Mouse (Mus musculus): ENCODE results near the gene Adgrl2. TPM values are rescaled to one million over a fixed set of nuclear protein-coding genes. Genes with fewer than 3 reads are reported as not detected.
A peak's percentile ranks its signal among the peaks of the same experiment; 100 is the strongest.

The Adgrl2 gene
- polyA plus RNA-seq, 1 experiment from 2014 or later: 71.7 TPM

- H3K27ac ChIP-seq (ENCODE audit: low read length): 0 out of 2 replicates have a peak overlapping the region, but pooled peaks have one; percentile 3
- no peak; the same call in 1 of the 2 replicates for ATAC-seq (ENCODE audit: insufficient number of reproducible peaks, insufficient read depth, low FRiP score, low read depth)
- WGBS: 34% methylated on average over 6 of the region's 6 CpGs
- no peak overlapping the region for H3K9ac ChIP-seq (replicated peaks; ENCODE audit: low read depth, low read length)
- H3K4me1 ChIP-seq (ENCODE audit: control insufficient read depth, insufficient read depth, low read length): peaks cover 12% of the 10 kb centered on the region
- H3K4me2 ChIP-seq (replicated peaks; ENCODE audit: low read depth, low read length): no peak overlapping the region
- H3K4me3 ChIP-seq (ENCODE audit: low read depth, low read length): no peak overlapping the region
- peaks cover 25% of the 10 kb centered on the region for H3K36me3 ChIP-seq (ENCODE audit: control insufficient read depth, insufficient read depth, low read length)
- no peaks in the 10 kb centered on the region for H3K27me3 ChIP-seq (ENCODE audit: control insufficient read depth, insufficient read depth, low read length)
- no peaks in the 10 kb centered on the region for H3K9me3 ChIP-seq (ENCODE audit: control insufficient read depth, low read depth, low read length)
These were observed 177.2 kb downstream of the Adgrl2 start for GRCm38 (mm10) chr3:148813121-148813520.

GRCm38 (mm10) chr3:148812059-148812458 lies 178.3 kb downstream of the Adgrl2 start:
- 64% methylated on average over 1 of the region's 1 CpGs for WGBS
- Histone ChIP-seq H3K9me3 (ENCODE audit: control insufficient read depth, low read depth, low read length) (no peaks in the 10 kb centered on the region), H3K4me1 (ENCODE audit: control insufficient read depth, insufficient read depth, low read length) (peaks cover 12% of the 10 kb centered on the region), H3K27me3 (ENCODE audit: control insufficient read depth, insufficient read depth, low read length) (no peaks in the 10 kb centered on the region), H3K4me2 (replicated peaks; ENCODE audit: low read depth, low read length) (no peak overlapping the region), H3K4me3 (ENCODE audit: low read depth, low read length) (no peak overlapping the region), H3K27ac (ENCODE audit: low read length) (no peak overlapping the region), H3K36me3 (ENCODE audit: control insufficient read depth, insufficient read depth, low read length) (peaks cover 14% of the 10 kb centered on the region), H3K9ac (replicated peaks; ENCODE audit: low read depth, low read length) (no peak overlapping the region)
- ATAC-seq (ENCODE audit: insufficient number of reproducible peaks, insufficient read depth, low FRiP score, low read depth): no peak

GRCm38 (mm10) chr3:148806977-148807376 lies 183.4 kb downstream of the Adgrl2 start:
- H3K4me1 ChIP-seq (ENCODE audit: control insufficient read depth, insufficient read depth, low read length): no peaks in the 10 kb centered on the region
- no peak overlapping the region for H3K4me3 ChIP-seq (ENCODE audit: low read depth, low read length)
- no peak overlapping the region for H3K4me2 ChIP-seq (replicated peaks; ENCODE audit: low read depth, low read length)
- no peaks in the 10 kb centered on the region for H3K36me3 ChIP-seq (ENCODE audit: control insufficient read depth, insufficient read depth, low read length)
- 86% methylated on average over 9 of the region's 9 CpGs for WGBS
- no peaks in the 10 kb centered on the region for H3K9me3 ChIP-seq (ENCODE audit: control insufficient read depth, low read depth, low read length)
- H3K27ac ChIP-seq (ENCODE audit: low read length): no peak overlapping the region
- H3K9ac ChIP-seq (replicated peaks; ENCODE audit: low read depth, low read length): no peak overlapping the region
- ATAC-seq (ENCODE audit: insufficient number of reproducible peaks, insufficient read depth, low FRiP score, low read depth): no peak
- no peaks in the 10 kb centered on the region for H3K27me3 ChIP-seq (ENCODE audit: control insufficient read depth, insufficient read depth, low read length)

GRCm38 (mm10) chr3:148793286-148793913 lies 197.0 kb downstream of the Adgrl2 start:
- 50% methylated on average over 10 of the region's 10 CpGs for WGBS
- Histone ChIP-seq H3K27ac (ENCODE audit: low read length) (no peak overlapping the region), H3K9me3 (ENCODE audit: control insufficient read depth, low read depth, low read length) (no peaks in the 10 kb centered on the region), H3K36me3 (ENCODE audit: control insufficient read depth, insufficient read depth, low read length) (no peaks in the 10 kb centered on the region), H3K27me3 (ENCODE audit: control insufficient read depth, insufficient read depth, low read length) (no peaks in the 10 kb centered on the region), H3K4me1 (ENCODE audit: control insufficient read depth, insufficient read depth, low read length) (no peaks in the 10 kb centered on the region), H3K4me3 (ENCODE audit: low read depth, low read length) (no peak overlapping the region), H3K4me2 (replicated peaks; ENCODE audit: low read depth, low read length) (no peak overlapping the region), H3K9ac (replicated peaks; ENCODE audit: low read depth, low read length) (no peak overlapping the region)
- ATAC-seq (ENCODE audit: insufficient number of reproducible peaks, insufficient read depth, low FRiP score, low read depth): no peak

- ATAC-seq (ENCODE audit: insufficient number of reproducible peaks, insufficient read depth, low FRiP score, low read depth): no peak
- H3K36me3 ChIP-seq (ENCODE audit: control insufficient read depth, insufficient read depth, low read length): no peaks in the 10 kb centered on the region
- H3K27me3 ChIP-seq (ENCODE audit: control insufficient read depth, insufficient read depth, low read length): no peaks in the 10 kb centered on the region
- H3K4me3 ChIP-seq (ENCODE audit: low read depth, low read length): no peak overlapping the region
- H3K4me2 ChIP-seq (replicated peaks; ENCODE audit: low read depth, low read length): no peak overlapping the region
- no peak overlapping the region for H3K9ac ChIP-seq (replicated peaks; ENCODE audit: low read depth, low read length)
- H3K27ac ChIP-seq (ENCODE audit: low read length): no peak overlapping the region
- H3K4me1 ChIP-seq (ENCODE audit: control insufficient read depth, insufficient read depth, low read length): no peaks in the 10 kb centered on the region
- H3K9me3 ChIP-seq (ENCODE audit: control insufficient read depth, low read depth, low read length): no peaks in the 10 kb centered on the region
- WGBS: 88% methylated on average over 6 of the region's 6 CpGs
These were observed 220.0 kb downstream of the Adgrl2 start for GRCm38 (mm10) chr3:148770310-148770709.

All from stomach, embryonic 14.5 days (tissue).